Mouse (Mus musculus) MN1 (cell line): Measurements from ENCODE around the gene Adprhl2.
A peak's percentile ranks its signal among the peaks of the same experiment; 100 is the strongest.

Experiments
- DNase-seq: peaks from one replicate; pipeline ENCODE4 v3.0.0-alpha.2; 2016; ENCODE audit warnings: low spot score

The Adprhl2 gene

DNA sequence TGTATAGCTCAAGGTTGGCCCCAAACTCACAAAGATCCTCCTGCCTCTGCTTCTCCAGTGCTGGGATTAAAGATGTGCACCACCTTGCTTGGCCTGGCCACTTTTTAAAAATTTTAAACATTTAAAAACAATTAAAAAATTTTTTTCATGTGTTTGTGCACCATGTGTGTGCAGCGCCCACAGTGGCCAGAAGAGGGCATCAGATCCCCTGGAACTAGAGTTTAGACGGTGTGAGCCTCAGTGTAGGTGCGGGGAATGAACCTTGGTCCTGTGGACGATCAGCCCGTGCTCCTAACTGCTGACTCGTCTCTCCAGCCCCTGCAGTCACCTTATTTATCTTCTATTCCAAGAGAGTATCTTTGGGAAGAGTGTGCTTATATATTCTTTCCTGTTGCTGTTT, 15.4 kb downstream of the Adprhl2 start:
- DNase-seq = no peak

DNA sequence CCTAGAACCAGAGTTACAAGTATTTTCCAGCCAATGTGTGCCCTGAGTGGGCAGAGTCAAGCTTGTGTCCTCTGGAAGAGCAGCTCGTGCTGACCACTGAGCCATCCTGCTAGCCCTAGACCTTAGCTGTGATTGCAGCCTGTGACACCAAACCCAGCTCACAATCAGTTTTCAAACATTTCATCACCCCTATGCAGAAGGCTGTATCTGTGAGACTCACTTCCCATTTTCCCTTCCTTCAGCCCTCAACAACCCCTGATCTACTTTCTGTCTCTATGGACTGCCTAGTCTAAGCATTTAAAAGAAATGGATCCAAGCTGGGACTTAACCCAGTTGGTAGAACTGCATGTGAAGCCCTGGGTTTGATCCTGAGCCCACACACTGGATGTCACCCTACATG, 16.1 kb downstream of the Adprhl2 start:
- DNase-seq = no peak

DNA sequence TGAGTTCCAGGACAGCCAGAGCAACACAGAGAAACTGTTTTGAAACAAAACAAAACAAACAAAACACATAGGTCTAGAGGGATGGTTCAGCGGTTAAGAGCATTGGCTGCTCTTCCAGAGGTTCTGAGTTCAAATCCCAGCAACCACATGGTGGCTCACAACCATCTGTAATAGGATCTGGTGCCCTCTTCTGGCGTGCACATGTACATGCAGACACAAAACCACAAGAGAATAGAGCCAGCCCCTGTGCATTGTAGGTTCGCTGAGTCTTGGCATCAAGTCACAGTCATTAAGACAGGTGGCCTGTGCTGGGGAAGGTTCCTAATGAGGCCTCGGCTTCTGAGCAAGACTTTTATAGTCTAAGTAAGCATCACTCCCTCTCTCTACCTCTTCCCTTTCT, 17.6 kb downstream of the Adprhl2 start:
- DNase-seq = no peak

DNA sequence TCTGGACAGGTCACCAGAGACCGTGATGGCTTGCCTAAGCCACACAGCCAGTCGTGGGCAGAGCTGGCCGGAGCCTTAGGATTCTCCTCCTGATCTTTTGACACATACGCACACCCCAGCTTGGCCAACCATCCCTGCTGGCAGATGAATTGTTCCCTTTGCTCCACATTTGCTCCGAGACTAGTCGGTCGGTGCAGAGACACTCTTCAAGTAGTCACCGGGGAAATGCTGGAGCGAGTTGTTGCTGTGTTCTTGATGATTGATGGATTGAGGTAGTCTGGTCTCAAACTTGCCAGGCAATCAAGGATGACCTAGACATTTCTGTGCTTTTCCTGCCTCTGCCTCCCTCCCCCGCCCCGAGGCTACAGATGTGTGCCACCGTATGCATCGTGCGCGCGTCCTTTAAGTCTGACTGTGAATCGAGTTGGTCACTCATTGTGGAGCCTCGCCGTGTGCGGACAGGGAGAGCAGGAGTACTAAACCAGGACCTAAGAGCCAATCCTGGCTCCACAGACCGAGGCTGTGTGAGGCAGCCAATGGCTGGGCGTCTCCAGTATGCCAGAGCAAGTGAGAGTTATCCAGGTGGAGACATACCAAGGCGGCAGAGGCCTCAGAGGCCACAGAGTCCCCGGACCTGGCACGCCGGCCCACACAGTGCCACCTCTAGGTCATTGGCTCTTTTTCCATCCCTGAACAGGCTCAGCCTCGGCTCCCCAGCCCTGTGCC, 19.8 kb downstream of the Adprhl2 start:
- no peak for DNase-seq

DNA sequence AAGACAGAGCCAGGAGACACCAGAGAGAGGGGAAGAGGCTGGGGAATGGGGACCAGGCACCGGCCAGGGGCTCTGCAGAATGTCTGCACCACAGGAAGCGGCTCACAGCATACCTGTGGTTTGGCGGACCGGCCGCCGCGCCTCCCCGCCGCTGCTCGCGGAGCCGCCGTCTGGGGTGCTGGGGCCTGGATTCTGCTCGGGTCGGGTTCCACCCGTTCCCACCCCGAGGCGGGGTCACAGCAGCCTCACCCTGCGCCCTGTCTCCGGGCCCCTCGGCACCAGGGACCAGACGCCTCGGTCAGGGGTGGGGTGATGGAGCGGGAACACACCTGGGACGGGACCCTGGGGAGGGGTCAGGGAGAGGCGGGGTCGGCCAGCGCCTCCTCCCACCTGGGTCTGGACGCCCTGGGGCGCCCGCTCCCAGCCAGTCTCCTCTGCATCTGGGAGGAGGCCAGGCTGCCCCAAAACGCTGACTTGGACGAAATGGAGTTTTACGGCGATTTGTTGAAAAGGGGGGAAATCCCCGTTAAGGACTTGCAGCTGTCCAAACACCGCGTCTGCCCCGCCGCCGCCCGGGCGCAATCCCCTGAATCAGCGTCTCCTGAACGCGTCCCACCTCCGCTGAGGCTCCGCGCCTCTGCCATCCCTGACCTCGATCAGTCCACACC, 20.5 kb downstream of the Adprhl2 start:
- DNase-seq = no peak

DNA sequence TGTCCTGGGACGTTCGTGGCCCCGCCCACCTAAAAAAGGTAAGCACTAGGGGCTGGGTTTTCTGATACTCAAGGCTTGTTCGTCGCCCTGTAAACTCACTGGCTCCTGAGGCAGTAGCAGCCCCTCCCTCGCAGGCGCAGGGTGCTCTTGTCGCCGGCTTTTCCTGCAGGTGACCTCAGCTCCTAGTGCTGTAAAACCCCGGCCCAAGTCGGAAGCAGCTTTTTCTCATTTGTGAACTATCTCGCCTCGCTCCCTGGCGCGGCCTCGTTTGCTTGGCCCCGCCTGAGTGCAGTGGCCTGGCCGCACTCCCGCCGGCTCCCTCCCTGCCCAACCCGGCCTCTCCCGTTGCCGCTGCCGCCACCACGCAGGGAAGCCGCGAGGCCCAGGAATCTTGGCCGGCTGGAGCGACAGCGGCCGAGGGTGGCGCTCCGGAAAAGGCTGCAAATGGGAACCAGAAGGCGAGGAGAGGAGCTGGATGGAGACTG, 24.8 kb downstream of the Adprhl2 start:
- peak; percentile 56 for DNase-seq

DNA sequence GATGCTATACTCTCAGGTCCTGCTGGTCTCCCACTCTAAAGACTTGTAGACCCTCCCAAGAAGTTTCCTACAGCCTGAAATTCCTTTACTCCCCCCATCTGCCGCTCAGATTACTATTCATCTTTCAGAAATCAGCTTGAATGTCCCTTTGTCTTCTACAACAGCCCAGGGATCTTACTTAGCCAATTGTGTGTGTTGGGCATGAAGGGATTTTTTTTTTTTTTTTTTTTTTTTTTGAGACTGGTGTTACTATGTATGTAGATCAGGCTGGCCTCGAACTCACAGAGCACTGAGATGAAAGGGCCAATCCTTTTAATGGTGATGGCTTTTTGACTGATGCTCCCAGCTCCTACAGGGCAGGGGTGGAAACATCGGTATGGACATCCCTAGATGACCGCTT, 25.6 kb downstream of the Adprhl2 start:
- DNase-seq = no peak

DNA sequence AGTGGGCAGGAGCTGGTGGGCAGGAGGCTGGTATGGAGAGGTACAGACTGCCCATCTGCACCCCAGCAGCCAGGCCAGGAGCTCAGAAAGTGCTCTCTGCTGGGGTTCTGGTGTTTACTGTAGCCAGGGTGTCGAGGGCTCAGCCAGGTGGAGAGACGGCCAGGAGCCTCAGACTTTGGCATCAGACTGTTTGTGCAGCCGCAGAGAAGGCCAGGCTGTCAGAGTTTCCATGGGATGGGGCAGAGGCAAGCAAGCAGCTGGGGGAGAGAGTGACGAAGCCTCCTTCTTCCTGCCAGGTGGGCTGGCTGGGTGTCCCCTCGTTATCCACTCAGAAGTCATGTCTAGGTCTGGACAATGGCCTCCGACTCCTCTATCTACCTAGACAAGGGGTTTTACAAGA, 26.4 kb downstream of the Adprhl2 start:
- no peak for DNase-seq

DNA sequence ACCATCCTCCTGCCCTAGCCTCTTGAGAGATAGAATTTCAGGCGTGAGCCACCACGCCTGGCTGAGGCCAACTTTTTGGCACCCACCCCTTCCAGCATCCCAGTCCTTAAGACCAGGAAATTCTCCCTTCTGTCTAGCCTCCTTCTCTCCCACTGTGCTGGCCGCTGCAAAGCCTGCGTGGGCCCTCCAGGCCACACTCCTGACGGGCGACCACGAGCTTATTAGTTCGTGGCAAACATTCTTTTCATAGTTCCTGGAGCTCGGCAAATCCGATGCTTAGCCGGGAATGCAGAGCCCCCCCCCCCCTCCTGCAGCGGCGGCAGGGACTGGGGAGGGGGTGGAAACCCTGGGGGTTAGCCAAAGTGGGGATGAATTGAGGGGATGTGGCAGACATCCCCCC, 30.3 kb downstream of the Adprhl2 start:
- DNase-seq = no peak

DNA sequence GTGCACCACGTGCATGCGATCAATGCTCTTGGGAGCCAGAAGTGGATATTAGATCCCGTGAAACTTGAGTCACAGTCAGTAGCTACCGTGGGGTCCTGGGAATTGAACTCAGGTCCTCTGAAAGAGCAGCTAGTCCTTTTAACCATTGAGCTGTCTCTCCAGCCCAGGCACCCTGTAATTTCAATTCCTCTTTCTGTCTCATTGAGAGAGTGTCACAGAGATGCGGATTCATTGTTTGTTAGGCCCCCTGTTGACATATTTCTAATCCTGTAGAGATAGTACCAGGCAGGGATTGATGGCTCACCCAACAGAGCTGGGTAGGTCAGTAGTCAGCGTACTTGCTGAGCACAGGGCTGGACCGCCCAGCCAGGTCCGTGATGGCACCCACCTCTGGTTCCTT, 31.2 kb downstream of the Adprhl2 start:
- no peak for DNase-seq

DNA sequence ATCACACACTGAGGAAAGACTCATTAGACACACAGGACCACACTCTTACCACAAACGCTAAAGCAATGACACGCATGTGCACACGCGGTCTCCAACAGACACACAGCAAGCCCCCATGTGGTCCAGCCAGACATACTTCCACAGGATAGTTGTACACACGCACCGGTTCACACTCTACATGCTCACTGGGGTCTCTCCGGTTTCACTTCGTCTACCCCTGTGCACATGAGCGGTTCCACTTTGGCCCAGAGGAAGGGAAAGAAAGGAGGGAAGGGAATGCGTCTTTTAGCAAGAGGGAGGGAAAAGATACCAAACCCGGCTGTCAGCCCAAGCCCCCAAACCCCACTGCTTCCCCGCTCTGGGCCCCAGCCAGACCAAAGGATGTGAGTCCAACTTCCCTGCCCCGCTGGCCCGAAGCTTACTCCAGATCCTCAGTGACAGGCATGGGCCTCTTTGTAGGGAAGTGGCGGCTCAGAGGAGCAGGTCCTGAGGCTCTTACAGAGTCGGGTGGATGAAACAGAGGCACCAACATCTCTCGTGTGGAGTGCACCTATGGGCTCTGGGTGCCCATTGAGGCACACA, 33.3 kb downstream of the Adprhl2 start:
- DNase-seq = no peak

DNA sequence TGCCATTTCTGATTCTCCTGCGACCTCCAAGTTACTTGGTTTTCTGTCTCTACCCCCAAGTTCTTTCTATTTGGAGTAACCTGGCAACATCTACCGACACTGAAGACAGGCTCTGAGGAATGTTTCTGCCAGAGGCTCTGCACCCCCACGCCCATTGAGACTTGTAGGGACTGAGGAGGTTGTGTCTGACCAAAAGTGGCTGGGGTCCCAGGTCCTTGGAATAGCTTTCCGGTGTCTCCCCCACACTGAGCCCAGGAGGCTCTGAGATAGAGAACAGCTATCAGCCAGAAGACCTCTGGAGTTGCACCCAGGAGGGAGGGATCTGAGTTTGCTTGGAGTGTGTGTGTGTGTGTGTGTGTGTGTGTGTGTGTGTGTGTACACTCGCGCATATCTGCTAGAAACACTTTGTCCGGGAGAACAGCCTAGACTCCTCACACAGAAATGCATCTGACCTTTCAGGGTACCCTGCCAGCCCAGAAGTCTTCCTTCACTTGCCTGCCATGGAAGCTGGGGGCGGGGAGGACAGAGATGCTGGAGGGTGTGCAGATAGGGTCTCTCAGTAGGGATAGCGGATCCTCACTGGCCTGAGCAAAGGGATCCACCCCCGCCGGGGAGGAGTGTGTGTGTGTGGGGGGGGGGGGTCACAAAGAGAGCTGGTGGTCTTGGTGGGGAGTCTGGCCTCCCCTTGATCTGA, 34.1 kb downstream of the Adprhl2 start:
- no peak for DNase-seq

DNA sequence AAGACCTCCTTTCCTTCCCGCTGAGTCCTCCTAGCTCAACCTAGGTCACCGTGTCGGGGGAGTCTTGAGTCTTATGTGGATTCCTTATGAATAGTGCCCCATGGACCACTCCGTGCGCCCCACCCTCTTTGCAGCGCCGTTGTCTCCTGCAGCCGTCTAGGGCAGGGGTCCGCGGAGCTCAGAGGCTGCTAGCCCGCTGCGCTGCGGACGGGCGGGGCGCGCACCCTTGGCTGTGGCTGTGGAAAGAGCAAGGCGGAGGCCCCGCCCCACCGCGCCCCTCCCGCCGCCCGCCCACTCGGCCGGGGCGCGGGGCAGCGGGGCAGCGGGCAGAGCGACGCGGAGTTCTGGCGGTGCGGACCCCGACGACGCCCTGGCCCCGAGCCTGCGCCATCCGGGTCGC, 35.0 kb downstream of the Adprhl2 start, which contains the start of gene Col8a2:
Gene Col8a2 (plus strand): TSS at position 302 of the 400 bp plus-strand sequence.
- DNase-seq = no peak

DNA sequence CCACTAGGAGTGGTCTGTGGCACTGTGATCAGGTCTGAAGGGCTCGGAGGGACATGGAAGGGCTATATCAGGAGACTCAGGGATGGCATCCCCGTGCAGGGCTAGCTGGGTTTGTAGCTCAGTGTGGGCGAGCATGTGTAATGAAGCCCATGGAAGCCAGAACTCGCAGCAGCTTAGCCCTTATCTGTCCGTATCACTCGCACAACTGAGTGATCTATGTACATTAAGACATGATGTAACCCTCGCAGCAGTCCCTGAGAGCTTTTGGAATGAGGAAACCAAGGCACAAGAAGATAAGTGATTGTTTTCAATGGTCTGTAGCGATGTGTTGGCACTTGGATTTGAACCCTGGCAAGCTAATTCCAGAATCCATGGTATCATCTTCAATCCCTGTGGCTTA, 37.9 kb downstream of the Adprhl2 start:
- DNase-seq = no peak

DNA sequence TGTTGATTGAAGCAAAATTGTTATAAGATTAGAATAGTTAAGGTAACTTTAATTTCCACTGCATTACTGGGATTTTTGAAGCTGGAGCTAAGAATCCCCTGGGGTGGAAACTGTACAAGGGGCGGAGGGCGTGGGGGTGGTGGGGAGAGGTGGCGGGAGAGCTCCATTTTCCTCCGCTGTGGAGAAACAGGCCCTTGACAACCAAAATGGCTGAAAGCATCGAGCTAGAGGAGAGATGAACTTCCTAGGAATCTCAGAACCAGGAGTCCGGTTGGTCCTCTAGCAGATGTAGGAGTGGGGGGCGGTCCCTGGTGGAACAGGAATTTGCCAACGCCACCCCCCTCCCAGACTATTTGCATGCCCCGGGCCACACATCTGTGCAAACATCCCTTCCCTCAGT, 39.8 kb downstream of the Adprhl2 start:
- no peak for DNase-seq

DNA sequence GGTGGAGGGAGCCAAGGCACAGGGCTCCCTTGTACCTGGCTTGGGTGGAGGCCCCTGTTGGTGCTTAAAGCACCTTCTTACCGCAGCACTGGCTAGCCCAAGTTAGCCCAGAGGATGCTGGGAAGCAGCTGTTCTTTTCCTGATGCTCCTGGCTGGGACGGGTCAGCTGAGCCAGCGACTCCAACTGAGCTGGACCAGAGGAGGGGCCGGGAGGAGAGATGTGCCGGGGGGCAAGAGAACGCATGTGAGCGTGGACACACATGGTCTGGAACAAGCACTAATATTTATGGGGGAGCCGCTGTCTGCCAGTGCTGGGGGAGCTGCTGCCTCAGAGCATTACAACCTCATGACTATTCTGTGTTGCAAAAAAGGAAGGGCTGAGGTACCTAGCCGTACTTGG, 42.5 kb downstream of the Adprhl2 start:
- DNase-seq = no peak

DNA sequence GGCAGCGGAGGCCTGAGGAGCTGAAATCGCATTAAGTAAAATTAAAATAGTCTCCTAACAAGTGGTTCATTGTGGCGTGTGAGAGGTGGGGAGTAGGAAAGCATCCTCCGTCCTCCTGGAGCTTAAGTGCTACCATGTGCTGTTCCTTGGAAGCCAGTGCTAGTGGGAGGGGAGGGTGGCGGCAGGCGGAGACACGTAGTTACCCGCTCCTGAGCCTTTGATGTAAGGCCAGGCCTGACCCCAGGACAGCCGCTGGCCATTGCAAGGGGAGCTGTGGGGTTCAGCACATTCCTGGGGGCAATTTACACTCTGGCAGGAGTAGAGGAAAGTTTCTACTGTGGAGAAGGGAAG, 43.0 kb downstream of the Adprhl2 start:
- no peak for DNase-seq

DNA sequence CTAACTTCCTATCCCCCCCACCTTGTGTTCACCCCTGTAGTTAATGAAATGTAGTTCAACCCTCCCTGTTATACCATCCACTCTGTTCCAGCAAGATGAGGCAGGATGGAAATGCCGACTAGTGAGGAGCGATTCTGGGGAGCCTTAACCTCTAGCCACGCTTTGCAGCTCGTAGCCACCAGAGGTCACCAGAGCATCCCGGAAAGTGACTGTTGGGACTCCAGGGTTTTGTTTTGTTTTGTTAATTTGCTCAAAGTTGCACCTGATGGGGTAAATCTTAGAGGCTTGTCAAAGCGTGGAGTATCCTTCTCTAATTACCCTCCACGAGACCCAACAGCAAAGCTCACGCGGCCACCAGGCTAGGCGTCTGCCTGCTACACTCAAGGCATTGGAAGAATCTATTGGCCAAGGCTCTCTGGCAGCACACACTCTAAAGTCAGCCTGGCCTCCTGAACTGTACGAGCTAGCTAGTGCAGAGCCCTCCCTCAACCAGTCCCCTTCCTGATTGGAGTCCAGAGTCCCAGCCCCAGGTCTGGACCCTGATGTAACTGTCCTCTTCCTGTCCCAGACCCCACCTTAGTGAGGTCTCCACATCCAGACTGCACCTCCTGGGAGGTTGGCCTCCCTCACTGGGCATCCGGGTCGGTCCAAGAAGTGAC, 43.5 kb downstream of the Adprhl2 start:
- peak; percentile 60 for DNase-seq

DNA sequence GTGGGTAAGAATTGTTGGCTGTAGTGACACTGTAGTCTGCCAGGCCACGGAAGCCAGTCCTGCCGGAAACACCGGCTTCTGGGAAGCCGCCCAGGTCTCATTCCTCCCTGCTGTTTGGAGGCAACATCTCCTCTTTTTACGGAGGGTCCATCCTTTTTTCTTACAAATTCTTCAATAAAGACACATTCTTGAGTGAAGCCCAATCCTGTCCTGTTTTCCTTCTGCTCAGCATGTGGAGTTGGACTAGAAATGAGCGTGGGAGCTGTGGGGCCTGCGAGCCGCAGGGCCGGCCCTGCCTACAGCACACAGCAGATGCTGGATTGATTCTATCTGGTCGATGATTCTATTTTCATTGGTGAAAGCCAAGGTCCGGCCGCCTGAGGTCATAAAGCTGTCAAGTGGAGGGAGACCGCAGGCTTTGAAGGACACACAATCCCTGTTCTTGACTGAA, 45.8 kb downstream of the Adprhl2 start:
- DNase-seq = no peak

DNA sequence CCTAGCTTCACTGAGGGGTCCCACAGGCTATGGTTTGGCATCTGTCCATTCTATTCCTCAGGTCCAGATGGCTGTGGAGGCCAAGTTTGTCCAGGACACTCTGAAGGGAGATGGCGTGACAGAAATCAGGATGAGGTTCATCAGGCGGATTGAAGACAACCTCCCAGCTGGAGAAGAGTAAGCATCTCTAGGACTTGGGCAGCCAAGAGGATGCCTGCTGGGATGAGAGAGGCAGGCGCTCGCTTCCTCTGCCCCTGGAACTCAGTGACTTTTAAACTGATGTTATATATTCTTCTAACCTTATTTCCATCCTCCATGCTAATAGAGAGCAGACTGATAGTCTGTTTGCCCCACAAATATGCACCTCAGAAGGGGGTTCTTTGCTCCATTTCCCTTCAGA, 46.4 kb downstream of the Adprhl2 start:
- DNase-seq = no peak

DNA sequence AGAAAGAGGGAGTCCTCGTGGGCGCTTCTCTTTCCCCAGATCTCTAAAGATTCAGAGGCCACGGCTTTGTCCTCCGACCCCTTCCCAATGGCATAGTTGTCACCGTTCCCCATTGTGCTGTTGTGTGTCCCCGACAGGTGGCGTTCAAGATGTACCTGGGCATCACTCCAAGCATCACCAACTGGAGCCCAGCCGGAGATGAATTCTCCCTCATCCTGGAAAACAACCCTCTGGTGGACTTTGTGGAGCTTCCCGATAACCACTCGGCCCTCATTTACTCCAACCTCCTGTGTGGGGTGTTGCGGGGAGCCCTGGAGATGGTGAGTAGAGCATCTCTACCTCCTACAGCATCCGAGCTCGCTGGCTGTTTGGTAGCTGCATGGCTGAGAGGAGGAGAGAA, 47.8 kb downstream of the Adprhl2 start:
- no peak for DNase-seq

DNA sequence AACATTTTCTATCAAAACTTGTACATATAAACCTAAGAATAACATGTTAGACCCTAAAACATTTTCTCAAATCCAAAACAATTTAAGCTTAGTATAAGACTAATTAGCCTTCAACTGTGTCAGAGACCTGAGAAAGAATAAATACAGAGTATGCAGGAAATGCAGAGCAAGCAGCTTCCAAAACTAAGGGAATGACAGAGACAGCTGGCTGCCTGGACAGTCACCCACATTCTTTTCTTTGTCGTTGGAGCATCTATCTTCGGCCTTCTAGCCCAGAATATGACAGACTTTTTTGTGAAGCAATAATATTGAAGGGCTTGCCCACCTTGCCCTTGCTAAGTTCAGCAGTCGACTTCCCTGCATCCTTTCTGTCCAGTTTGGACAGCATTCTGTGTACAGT, 52.2 kb downstream of the Adprhl2 start:
- no peak for DNase-seq
